Mouse (Mus musculus) G1E (cell line): Measurements from ENCODE around the gene Gm37419.

Experiments used
- CTCF ChIP-seq: IDR thresholded peaks from 2 replicates; pipeline ENCODE4 v1.5.1; 2012; ENCODE audit warnings: low read depth, low read length, inconsistent platforms, mixed read lengths
- GATA1 ChIP-seq: IDR thresholded peaks from 2 replicates; pipeline ENCODE4 v1.6.1; 2012; ENCODE audit warnings: borderline replicate concordance, low read length, inconsistent platforms, mixed read lengths
- GATA2 ChIP-seq: IDR thresholded peaks from 2 replicates; pipeline ENCODE4 v1.6.1; 2012; ENCODE audit warnings: low read depth, low read length, inconsistent platforms, borderline replicate concordance
- TAL1 ChIP-seq: conservative IDR thresholded peaks from 2 replicates; pipeline ENCODE4 v1.6.1; 2012; ENCODE audit warnings: low read depth, low read length, inconsistent platforms, mixed read lengths

DNA sequence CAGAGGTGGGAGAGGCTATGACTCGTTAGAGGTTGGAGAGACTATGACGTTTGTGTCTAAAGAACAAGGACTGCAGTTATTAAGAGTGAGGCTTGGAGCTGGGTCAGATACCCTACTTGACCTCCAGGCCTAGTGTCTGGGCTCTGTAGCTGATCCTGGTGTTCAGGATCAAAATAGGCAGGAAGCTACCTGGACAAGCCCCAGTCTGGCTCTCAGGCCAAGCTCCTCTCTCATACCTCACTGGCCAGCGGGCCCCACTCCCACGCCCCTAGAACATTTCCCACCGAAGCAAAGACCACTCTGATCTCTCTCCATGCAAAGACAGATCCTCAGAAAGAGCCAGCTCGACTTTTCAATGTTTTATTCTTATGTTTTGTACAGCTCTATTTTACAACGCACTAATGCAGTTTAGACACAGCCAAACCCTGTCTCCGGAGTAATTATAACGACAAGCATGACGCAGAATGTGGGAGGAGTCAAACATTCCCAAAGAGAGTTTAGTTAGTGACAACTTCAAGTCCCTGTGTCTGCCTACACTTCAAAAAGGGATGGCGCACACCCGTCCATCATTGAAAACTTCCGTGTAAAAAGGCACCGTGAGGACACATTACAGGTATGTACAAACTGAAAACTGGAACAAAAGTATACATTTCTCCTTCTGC lies 23.4 kb upstream of the Gm37419 start:
- TF ChIP-seq CTCF: no peak
- no peak for TF ChIP-seq GATA2
- TF ChIP-seq GATA1: no peak
- no peak for TF ChIP-seq TAL1
